Mouse (Mus musculus) G1E (cell line): ENCODE measurements around the gene Gabarapl1.

Source experiments
- CTCF ChIP-seq: IDR thresholded peaks from 2 replicates; pipeline ENCODE4 v1.5.1; 2012; ENCODE audit warnings: low read depth, low read length, inconsistent platforms, mixed read lengths
- GATA1 ChIP-seq: IDR thresholded peaks from 2 replicates; pipeline ENCODE4 v1.6.1; 2012; ENCODE audit warnings: borderline replicate concordance, low read length, inconsistent platforms, mixed read lengths
- TAL1 ChIP-seq: conservative IDR thresholded peaks from 2 replicates; pipeline ENCODE4 v1.6.1; 2012; ENCODE audit warnings: low read depth, low read length, inconsistent platforms, mixed read lengths

- no peak for TF ChIP-seq CTCF
- no peak for TF ChIP-seq GATA1
- no peak for TF ChIP-seq TAL1
Measured at GRCm38 (mm10) chr6:129529605-129530004, 3.4 kb upstream of the Gabarapl1 start.
